Mouse (Mus musculus) left cerebral cortex, postnatal 14 days (tissue): ENCODE measurements around the gene Atp11a. TPM values are rescaled to one million over a fixed set of nuclear protein-coding genes. Genes with fewer than 3 reads are reported as not detected.

ENCODE experiments used
- DNase-seq, 2 experiments: peaks; one replicate each; pipeline ENCODE4 v3.0.0; 2021 to 2022; ENCODE audit warnings: low spot score in 2 of 2, mixed read lengths in 1 of 2
- intact Hi-C: fragments of 180-260 bp; cut with DNase I; formaldehyde crosslinking; loops from one replicate; pipeline ENCODE4 v1.15.1; 2025
- total RNA-seq, 2 experiments: library from RNA; stranded (reverse); gene quantifications; 2 replicates each; pipeline ENCODE4 v1.2.3; 2021

The Atp11a gene
- total RNA-seq, 2 experiments from 2014 or later, result 43.9 to 45.9 TPM

DNA sequence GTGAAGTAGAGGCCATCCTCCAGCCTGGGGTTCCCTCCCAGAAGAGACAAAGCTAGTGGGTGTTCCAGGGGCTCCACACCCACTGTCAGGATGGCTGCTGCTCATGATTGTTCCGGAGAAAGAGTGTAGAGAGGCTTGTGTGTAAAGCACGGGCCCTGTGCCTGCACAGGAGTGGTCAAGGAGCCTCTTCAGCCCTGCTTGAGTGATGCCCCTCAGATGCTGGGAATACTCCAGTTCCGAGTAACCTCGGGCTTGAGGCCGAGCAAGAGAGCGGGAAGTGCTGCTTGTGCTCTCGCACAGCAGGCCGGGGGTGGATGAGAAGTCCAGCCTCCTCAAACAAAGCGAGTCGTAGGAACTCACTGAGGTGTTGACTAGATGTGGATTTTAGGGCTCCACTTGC, 46.3 kb downstream of the Atp11a start:
- DNase-seq, result no peak
- intact Hi-C loops, result no loop called here

DNA sequence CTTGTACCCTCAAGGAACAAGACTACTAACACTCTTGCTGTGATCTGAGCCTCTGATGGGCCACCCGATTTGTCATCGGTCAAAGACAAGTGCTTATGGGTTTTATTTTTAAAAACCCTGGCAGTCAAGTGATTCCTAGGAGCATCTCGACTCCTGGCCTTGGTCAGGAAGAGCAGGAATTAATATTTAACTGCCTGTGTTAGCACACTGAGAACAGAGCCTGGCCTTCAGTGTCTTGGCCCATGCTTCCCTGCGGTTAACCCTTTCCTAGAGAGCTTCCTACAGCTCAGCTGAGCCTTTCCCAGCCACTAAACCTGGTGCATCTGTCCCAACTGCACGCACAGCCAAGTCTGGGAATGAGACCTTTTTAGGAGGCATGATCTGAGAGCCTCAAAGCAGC, 48.1 kb downstream of the Atp11a start:
- DNase-seq, result no peak
- intact Hi-C loops, result no loop called here

DNA sequence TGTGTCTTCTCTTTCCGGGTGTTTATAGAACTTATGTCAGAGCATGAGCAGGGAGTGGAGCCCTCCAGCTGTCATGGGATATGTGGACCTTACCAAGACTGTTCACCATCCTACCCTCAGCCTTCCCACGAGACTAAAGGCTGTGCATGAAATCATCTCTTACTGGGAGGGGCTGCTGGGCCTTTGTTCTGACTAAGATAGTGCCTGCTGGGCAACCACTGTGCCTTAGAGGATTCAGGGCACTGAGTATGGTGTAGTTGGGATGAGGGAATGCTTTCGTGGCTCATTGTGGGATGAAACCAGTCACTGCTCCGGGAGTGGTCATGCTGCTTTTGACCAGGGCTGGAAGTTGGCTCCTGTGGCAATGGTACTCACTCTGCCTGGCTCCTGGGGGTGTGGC, 48.8 kb downstream of the Atp11a start:
- no peak for DNase-seq
- intact Hi-C loops, result no loop called here

DNA sequence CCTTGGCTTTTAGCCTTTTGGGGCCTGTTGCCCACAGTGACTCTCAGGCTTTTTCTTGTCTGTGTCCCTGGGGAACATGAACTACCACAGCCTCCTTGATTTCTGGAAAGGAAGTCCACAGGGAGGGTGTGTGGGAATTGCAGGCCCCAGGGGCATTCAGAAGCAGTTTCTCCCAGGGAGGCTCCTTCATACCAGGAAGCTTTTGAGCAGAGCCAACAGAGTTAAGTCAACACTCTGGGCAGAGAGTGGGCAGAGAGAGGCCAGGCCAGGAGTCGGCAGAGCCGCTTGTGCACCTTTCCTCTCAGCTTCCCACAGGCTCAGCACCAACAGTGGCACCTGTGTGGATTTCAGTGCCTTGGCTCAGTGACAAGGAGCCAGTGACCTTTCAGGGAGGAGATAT, 51.2 kb downstream of the Atp11a start:
- intact Hi-C loops, result no loop called here
- no peak for DNase-seq

DNA sequence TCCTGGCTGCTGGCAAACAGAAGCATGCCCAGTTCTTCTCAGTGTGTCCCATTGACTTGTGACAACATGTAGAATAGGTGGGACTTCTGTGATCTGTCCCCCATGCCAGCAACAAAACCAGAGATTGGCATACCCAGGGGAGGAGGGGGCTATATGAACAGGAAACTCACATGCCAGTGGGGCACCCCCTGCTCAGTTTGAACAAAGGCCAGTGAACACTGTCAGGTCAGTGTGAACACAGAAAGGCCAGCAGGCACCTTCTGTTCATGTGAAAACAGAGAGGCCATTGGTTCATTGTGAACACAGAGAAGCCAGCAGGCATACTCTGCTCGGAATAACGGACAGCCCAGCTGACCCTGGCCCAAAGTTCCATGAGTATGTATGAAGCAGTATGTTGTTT, 52.7 kb downstream of the Atp11a start:
- intact Hi-C loops, result no loop called here
- no peak for DNase-seq

DNA sequence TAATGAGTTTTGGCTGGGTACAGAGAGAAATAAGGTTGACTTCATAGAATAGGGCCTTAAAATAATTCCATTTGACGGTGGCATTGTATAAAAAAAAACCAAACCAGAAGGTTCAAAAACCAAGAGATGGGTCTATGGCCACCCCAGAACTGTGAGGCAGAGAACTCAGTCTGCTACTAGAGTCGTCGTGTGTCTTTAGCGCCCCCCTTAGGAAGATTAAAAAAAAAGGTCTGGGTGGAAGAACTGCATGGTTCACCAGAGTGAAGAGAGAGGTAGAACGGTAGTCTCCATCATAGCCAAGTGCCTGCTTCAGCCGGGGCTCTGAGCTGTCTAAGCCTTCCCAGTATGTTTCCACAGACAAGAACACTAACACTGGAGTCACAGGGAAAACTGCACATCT, 54.4 kb downstream of the Atp11a start:
- intact Hi-C loops, result loop anchor here (10.0 kb wide), 1 partner anchor 136 kb away; the partner anchor contains the start of gene Tubgcp3
- peak in 1 of 2 experiments; percentile 46 for DNase-seq

DNA sequence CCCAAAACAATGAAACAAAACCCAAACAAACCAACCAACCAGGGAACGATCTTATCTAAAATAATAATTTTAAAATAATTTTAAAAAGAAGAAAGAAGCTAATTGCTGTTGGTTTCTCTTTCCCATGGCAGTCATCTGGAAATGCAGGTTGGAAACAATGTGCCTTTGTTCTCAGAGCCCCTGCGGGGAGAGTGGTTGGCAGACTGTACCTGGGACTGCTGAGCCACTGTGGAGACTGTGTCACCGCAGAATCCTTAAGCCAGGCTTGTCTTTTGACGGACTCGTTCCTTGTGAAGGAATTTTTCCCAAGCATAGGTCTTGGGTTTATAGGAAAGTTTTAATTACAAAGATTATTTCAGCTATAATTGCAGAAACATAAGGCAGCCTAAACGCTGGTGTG, 59.6 kb downstream of the Atp11a start:
- no peak for DNase-seq
- intact Hi-C loops, result loop anchor here (10.0 kb wide), 1 partner anchor 142 kb away; the partner anchor contains the start of gene Tubgcp3

DNA sequence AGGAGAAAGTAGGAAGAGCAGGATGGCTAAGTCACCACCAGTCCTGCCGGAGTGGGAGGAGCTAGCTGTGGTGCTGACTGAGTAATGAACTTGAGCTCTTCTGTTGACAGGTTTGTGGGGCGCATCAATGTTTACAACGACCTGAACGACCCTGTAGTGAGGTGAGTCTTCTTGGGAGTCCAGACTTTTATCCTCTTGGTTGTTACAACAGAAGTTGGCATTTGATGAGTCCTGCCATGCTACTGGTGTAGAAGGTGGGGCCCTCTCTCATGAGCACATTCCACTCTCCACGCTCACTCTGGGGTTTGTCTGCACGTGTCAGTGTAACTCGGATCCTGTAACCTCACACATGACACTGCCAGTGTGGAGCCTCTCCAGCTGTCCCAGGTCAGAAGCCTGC, 66.1 kb downstream of the Atp11a start:
- DNase-seq, result no peak
- intact Hi-C loops, result no loop called here

DNA sequence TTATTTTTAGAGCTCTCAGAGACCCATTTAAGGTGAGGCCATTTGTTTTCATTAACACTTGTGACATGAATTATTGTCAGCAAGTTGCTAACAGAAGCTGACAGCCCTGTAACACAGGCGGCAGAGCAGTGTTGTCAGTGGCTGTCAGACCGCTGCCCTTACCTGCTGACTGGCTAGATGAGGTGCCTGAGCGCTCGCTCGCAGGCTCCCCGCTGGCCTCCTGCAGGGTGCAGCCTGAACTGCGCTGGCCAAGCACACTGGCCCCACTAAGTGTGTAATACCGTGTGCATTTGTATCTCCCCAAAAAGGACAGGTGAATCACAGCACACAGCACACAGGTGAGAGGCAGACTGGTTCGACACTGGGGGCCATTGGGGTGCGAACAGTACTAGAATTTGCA, 67.7 kb downstream of the Atp11a start:
- intact Hi-C loops, result no loop called here
- no peak for DNase-seq

DNA sequence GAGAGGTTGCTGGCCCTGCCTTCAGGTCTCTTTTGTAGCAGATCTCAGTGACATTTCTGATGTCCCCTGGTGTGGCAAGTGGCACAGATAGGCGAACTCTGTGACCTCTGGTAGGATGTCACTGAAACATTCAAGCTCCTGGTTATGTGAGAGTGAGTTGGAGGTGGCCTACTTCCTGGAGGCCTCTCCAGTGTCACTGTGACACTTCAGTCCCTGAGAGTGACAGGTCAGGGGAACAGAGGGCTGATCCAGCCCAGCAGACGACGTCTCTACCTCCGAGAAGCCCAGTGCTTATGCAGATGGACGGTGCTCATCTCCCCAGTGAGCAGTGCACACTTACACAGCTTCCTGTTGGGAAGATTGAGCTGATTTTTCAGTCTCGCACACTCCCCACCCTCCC, 68.4 kb downstream of the Atp11a start:
- intact Hi-C loops, result no loop called here

DNA sequence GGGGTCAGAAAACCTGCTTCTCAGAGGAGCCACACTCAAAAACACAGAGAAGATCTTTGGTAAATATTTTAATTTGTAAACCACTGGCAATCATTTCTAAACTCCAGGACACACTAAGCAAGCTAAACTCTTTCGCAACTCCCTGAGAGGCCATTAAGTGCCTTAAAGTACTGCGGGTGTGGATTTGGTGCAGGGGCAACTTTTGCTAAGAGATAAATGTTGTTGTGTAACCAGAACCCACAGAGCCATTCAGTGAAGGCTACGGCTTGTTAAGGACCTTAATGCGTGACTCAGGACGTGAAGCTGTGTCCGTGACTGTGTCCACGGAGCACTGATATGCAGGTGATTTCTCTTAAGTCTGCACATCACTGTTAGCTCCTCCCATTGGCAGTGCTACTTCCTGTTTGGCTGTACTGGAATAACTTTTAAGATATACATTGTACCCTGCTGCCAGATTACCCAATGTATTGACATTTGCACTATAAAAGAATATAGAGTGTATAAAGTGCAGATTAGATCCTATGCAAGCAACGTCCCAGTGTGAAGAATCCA, 68.9 kb downstream of the Atp11a start:
- intact Hi-C loops, result no loop called here

More for the DNA sequence above, 68.4 kb downstream of the Atp11a start:
- no peak for DNase-seq

DNA sequence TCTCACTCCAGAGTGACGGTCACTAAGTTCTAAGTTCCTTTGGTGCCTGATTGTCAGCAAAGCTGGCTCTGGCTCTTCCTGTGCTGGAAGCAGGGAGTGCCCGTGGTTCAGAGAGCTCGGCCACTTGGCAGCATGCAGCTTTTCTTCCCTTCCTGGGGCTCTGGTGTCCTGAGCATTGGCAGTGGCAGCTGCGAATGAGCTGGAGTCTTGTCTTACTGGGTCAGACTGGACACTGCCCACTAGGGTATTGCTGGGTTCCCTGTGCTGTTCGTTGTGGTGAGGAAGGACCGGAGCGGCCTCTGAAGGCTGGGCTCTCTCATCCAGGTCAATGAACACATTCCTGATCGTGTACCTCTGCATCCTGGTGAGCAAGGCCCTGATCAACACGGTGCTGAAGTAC, 70.3 kb downstream of the Atp11a start:
- intact Hi-C loops, result no loop called here
- no peak for DNase-seq

More for the DNA sequence above, 68.9 kb downstream of the Atp11a start:
- no peak for DNase-seq

DNA sequence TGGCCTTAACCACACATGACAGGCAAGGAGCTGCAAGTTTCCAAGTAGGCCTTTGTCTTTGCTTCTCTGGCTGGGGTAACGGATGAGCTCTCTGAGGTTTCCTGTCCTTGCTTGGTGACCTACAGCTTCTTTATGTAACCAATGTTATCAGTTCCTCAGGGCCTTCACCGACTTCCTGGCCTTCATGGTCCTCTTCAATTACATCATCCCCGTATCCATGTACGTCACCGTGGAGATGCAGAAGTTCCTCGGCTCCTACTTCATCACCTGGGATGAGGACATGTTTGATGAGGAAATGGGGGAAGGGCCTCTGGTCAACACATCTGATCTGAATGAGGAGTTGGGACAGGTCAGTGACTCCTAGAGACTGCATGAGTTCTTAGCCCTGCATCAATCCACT, 71.5 kb downstream of the Atp11a start:
- intact Hi-C loops, result no loop called here
- DNase-seq, result no peak

DNA sequence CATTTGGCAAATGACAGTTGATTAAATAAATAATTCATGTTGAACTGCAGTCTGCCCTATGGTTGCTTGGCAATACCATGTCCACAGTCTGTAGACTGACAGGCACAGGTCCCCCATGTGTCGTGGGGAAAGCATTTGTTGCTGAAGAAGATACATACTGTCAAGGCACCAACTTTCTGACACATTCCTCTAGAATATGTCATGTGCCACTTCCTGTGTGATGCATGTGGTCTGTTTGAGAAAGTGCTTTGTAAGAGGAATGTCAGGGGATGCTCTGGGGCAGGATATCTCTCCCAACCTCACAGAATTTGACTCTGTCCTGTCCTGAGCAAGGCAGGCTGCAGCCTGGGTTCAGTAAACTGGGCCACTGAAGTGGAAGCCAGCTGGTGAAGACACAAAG, 72.6 kb downstream of the Atp11a start:
- no peak for DNase-seq
- intact Hi-C loops, result no loop called here

DNA sequence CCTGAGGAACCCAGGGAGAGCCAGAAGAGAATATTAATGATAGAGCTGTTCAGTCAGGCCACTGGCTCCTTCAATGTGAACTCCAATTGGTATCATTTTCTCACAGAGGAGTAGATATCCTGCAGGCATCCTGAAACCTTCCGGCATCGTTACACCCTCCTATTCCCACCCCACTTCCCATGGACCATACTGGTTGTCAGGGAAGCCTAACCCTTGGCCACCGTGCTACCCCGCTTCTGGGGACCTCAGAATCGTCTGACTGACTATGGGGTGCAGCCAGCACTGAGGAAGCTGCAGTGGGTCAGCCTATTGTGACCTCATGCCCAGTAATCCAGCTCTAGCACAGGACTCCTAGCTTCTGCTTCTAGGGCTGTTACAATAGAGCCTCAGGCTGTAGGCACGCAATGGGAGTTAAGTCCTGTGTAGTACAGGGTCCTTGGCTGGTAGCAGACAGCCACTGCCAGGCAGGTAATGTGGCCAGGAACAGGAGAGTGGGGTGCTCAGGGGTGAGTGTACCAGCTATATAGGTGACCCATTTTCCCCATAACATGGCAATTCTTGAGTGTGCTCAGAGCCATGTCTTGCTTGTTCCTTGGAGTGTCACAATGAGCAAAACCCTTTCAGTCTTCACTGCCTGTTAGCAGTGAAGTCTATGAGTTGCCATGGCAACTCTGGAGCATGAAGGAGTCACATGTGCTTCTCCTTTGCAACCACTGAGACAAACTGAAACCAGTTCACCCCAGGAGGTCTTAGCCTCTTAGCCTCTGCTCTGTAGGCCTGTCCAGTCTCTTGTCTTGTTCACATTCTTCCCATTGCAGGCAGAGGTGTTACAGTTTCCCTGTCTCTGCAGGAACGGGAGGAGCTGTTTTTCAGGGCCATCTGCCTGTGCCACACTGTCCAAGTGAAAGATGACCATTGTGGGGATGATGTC, 75.1 kb downstream of the Atp11a start:
- DNase-seq, result peak in 1 of 2 experiments; percentile 61
- intact Hi-C loops, result no loop called here

DNA sequence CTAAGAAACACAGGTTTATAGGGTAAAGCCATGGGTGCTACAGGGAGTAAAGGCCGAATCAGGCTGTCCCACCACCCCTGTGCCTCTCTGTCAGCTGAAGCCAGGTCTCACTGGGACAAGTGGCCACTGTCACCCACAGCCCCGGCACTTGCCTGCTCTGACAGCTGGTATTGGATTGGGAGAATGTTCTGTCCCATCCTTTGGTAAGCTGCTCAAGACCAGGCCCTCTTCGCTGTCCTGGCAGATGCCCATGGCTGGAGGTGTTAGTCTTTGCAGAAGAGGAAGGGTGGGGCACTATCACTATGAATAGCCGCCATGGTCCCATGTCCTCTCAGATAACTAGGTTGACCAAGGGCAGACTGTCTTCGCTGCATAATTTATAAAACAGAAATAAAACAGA, 76.8 kb downstream of the Atp11a start:
- no peak for DNase-seq
- intact Hi-C loops, result no loop called here

DNA sequence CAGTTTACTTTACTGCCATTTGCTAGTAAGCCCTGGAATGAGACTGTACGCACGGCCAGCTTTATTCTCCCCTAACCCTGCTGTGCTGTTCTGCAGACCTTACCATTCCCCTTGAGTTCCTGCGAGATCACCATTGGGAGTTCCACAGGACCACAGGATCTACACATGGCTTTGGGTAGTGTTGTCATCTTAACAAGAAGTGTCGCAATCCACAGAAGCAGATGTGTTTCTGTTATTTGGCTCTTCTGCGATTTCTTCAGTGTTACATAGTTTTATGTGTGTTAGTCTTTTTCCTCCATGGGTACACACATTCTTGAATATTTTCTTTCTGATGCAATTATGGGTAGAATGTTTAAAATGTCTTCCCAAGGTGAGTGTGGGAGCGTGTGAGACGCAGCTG, 84.0 kb downstream of the Atp11a start:
- DNase-seq, result no peak
- intact Hi-C loops, result no loop called here

DNA sequence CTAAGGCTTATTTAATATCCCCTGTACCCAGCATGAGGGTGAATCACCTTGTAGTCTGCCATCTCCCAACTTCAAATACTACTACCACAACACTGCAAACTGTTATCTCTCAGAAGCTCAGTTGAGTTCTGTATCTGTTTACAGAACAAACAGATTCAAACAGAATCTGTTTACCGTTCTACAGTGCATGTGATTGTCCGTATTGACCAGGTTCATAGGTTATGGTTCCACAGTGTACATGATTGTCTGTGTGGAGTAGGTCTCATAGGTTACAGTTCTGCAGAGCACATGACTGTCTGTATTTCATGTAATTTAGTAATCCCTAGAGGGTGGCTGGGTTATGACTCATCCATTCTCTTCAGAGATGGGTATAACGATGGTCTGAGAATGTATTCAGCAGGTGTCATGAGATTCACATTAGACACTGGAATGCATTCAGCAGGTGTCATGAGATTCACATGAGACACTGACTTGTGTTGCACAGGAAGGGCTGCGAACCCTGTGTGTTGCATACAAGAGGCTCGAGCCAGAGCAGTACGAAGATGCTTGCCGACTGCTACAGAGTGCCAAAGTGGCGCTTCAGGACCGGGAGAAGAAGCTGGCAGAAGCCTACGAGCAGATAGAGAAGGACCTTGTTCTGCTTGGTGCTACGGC, 85.7 kb downstream of the Atp11a start:
- intact Hi-C loops, result no loop called here
- no peak for DNase-seq

DNA sequence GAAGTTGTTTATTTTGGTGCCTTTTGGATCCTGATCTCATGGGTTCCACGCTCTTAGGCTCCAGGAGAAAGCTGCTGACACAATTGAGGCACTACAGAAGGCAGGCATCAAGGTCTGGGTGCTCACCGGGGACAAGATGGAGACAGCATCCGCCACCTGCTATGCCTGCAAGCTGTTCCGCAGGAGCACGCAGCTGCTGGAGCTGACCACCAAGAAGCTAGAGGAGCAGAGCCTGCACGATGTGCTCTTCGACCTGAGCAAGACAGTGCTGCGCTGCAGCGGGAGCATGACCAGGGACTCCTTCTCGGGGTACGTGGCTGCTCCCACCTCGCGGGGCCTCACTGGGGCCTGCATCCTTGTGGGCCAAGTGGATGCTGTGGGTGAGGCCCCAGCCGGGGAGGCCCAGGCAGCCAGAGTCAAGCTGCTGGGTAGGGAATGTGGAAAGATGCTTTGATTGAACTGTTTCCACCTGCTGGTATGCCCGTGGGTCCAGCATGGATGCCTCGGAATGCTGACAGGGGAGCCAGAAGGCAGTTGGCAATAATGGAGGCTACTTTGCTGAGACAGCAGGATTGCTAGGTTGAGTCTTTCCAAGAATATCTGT, 87.6 kb downstream of the Atp11a start:
- intact Hi-C loops, result no loop called here
- DNase-seq, result no peak

DNA sequence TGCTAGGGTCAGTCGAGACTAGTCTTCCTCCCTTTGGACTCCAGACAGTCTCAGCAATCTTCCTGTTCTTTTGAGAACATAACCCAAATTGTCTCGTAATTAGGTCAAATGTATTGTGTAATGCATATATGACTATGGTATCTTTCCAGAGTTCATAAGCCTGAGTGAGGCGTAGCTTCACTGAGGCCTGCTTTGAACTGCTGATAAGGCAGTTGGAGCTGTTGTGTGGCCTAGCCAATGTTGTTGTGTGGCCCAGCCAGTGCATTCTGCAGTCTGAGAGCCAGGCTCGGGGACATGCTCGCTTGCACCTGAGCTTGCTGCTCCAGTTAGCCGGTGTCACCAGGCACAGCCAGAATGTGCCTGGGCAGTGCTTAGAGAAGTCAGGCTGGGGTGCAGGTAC, 89.6 kb downstream of the Atp11a start:
- intact Hi-C loops, result no loop called here
- no peak for DNase-seq
